Mouse (Mus musculus) erythroblast, adult 5-6 weeks (primary cell): ENCODE results near the gene Rufy2. TPM values are rescaled to one million over a fixed set of nuclear protein-coding genes. Genes with fewer than 3 reads are reported as not detected.

Source experiments
- ATAC-seq: replicated peaks from 2 replicates; pipeline ENCODE4 v1.8.0; 2016; ENCODE audit warnings: moderate number of reproducible peaks, mild to moderate bottlenecking, moderate TSS enrichment, inconsistent platforms; ENCODE audit not compliant: poor library complexity, low FRiP score, severe bottlenecking
- total RNA-seq, 2 experiments: library from RNA; stranded (forward) in 1 of 2; stranded (reverse) in 1 of 2; fragments of 150-400 nt in 1 of 2; fragments of 200-764, 138-1000 nt in 1 of 2; gene quantifications; 2 replicates each; pipeline versions ENCODE4 v1.2.3 to v1.2.4; 2015 to 2017; ENCODE audit warnings: low replicate concordance in 2 of 2

Rufy2 gene
- total RNA-seq, 2 experiments from 2014 or later: 3.9 to 10.0 TPM

DNA sequence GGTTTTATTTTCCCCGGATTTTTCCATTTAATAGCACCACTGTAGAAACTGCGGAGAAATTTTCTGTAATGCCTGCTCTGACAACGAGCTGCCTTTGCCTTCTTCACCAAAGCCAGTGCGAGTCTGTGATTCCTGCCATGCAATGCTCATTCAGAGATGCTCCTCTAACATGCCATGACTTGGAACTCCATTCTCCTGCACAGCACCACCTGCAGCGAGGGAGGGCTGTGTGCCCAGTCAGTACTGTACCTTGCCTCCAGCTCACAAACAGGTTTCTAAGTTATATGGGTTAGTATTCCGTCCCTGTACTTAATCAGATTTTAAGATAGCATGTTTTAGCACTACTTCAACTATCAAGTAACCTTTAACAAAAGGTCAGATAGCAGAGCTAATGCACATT, 31.5 kb downstream of the Rufy2 start:
- no peak for ATAC-seq

DNA sequence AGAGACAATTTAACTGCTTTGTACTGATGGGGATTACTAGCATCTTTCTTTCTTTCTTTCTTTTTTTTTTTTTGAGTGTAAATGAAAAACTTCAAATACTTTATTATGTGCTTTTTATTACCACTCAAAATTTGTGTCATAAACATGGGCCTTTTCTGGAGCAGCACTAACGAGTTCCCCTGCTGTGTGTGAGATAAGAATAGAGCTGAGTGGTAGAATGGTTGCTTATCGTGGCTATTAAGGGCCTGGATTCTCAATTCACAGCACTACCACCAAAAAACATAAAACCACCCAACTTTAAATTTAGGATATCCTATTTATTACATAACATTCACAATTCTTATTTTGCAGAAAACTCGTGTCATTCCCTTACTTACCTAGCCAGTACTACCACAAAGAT, 33.5 kb downstream of the Rufy2 start:
- ATAC-seq: no peak

DNA sequence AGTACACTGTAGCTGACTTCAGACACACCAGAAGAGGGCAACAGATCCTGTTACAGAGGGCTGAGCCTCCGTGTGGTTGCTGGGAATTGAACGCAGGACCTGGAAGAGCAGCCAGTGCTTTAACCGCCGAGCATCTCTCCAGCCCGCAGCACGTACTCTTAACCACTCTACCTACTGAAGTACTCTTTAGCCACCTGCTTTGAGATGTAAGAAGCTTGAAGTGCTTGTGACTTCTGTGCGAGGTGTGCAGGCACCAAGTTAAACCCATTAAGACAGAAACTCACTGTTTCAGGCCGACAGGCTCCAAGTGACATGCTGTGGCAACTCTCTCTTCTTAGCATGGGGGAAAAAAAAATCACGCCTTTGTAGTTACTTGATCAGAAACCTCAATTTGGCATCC, 34.1 kb downstream of the Rufy2 start:
- no peak for ATAC-seq

DNA sequence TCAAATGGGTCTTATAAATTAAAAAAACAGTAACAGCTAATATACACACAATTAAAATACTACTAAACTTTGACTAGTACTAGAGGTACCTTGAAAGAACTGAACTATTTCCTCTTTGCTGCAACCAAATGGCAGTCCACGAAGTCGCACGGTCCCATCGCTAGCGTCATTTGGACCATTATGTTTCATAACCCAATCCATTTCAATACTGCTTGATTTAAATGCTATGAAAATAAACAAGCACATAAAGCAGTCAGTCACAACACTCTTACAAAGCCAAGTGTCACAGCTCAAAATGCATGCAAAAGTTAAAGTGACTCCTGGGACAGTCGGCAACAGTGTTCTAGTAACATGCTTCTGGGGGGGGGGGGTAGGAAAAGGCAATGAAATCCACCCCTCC, 39.3 kb downstream of the Rufy2 start:
- ATAC-seq: no peak

DNA sequence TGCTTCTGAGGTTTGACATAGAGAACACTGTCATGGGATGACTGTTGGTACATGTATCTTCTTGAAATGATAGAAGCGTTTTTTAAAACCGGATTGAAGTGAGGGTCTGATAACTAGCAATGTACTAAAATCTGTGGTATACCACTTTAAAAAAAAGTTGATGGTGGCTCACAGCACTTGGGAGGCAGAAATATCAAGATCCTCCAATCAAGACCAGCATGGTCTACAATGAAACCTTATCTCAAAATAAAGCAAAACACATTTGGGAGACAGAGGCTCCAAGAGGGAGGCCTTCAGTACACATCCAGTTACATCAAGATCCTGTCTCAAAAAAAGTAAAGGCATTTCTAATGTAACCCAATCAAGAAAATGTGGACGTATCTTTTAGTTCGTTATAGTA, 41.7 kb downstream of the Rufy2 start:
- ATAC-seq: no peak

DNA sequence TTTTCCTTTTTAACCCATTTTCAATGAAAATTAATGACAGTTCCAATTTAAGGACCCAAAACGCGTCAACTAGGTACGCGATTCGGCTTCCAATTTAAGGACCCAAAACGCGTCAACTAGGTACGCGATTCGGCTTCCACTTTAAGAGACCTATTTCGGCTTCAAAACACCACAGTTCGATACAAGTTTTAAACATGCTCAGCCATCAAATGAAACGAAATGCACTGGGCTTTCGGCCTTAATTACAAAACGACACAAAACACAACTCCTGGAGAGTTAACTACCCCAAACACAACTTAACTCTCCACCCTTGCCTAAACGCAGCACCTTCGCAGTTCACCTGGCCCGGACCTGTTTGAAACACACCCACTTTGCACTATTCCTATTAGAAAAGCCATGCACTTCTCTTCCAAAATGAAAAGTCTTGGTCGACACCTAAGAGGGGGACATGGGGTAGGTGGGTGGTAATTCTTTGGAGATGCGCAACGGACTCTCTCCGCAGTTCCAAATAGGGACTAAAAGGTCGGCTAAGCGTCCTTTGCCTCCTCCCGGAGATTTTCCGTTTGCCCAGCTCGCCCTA, 42.6 kb downstream of the Rufy2 start:
- ATAC-seq: no peak

DNA sequence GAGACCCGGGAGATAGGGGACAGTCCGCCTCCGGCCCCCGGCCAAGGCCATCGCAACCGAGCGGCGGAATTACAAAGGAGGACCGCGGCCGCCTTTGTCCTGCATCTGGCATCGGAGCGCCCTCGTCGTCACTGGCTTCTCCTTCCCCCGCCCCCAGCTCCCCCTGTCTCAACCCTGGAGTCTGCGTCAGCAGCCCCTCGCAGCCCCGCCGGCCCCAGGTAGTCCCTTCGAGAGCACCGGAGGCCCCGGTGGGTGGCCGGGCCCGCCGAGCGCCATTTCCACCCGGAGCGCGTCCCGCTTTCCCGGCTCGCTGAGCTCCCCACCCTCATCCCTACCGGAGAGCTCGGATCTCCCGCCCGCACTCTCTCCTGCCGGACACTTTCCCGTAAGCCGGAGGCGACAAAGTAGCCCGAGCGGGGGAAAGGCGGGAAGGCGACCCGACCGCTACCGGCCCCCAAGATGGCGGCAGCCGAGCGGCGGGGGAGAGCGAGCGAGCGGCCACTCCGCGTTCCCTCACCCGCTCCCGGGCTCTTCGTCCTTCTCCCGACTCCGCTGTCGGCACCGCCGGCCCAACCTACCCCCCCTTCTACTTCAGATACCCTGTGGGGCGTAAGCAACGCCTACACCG, 43.2 kb downstream of the Rufy2 start:
- peak; percentile 57 for ATAC-seq

DNA sequence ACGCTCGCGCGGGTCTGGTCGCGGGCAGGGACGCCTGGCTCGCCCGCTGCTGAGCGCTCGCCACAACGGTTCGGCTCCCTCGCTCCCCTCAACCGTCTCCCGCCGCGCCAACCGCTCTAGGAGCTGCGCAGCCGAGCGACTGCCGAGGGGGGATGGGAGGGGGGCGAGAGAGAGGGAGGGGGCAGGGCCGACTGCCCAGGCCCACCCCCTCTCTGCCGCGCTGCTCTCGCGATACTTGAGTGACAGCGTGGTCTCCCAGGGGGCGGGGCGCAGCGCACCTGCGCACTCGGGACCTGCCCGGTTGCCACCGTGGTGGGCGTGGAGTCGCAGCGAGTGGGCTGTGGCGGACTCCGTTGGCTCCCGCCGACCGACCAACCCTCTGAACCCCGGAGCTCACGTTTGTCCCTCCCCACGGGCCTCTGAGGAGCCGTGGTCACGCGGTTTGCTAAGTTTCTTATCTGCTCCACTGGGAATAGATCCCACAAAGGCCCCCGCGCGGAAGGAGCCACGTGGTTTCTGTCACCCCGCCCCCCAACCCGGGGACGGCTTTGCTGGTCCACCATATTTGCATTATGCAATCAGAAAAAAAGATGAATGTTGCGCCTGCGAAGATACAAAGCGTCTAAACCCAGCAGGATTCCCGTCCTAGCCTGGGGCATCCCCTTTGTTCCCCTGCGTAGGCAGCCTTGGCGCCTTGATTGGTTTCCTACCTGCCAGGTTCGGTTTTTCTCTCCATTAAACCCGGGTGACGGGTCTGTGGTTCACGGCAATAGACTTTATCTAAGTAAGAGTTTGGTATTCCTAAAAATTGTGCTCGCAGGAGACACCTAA, 43.9 kb downstream of the Rufy2 start, which contains the start of the genes Hnrnph3 and Pbld2:
Gene Hnrnph3, minus strand, starts transcription at position 469 of the 831 bp plus-strand sequence.
Gene Pbld2, plus strand, starts transcription at position 567 of the 831 bp plus-strand sequence.
- peak; percentile 93 for ATAC-seq

DNA sequence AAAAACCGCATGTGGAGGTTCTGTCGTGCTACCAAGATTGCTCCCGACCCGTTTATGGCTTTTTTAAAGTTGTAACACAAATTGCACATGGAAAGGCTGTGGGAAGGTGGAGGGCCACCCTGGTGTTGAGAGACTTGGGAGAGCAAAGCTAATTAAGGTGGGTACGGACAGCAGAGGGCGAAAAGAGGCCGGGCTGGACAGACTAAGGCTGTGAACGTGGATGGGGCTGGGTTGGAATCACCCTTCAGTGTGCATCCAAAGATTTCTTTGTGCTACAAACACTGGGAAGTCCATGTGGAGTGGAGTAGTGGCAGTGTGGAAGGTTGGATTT, 44.5 kb downstream of the Rufy2 start:
- no peak for ATAC-seq

DNA sequence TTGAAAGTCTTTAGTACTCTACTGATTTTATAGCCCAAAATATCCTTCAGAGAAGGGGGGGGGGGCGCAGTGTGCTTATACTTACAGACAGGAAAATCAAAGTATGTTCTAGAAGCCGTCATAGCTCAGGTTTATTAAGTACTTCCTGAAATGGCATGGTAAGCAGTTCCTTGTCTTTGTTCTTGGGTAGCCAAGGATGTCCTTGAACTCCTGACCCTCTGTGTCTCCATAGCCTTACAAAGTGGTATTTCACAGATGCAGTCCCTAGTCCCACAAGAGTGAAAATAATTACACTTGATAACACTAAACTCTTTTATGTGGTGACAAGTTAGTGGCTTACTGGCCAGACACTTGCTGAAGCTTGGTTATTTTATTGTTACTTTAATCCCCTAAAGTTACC, 45.0 kb downstream of the Rufy2 start:
- no peak for ATAC-seq

DNA sequence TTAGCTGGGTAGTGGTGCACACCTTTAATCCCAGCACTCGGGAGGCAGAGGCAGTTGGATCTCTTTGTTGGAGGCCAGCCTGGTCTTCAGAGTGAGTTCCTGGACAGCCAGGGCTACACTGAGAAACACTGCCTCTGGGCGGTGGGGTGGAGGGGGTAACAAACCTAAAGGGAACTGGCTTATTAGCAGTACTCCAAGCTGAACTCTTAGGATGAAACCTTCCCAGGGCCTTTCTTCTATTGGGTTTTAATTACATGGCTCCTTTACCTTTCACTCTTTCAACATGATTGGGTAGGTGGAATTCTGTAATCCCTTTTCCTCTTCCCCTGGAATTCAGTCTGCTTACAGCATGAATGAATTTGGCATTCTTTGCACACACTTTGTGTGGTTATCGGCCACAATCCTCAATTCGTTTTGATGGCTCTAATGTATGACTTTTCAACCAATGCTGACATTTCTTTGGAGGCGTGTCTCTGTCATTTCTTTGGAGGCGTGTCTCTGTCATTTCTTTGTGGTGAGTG, 45.5 kb downstream of the Rufy2 start:
- ATAC-seq: no peak

DNA sequence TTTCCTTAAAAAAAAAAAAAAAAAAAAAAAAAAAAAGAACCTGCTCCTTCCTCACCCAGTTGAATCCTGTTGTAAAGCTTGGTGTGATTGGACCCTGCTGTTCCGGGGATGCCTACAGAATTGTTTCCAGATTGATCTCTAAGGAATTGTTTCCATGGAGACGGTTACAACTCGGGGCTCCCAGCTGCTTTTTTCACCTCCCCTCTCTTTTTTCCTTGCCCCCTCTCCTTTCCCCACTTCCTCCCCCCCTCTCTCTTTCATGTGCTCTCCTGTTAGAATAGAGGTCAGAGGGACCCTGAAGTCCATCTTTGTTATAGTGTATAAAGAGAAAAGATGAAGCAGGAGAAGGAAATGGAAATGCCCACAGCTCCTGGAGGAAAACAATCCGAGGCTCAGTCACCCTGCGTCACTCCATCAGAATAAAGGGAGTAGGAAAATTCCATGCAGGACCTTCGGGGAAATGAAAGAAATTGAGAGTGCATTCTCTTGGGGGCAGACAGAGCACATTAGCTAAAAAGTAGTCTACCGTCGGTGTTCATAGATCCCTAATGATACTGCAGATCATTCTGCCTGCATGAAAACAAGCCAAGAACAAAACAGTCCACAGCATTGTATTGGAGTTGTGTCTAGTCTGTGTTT, 46.3 kb downstream of the Rufy2 start:
- no peak for ATAC-seq

DNA sequence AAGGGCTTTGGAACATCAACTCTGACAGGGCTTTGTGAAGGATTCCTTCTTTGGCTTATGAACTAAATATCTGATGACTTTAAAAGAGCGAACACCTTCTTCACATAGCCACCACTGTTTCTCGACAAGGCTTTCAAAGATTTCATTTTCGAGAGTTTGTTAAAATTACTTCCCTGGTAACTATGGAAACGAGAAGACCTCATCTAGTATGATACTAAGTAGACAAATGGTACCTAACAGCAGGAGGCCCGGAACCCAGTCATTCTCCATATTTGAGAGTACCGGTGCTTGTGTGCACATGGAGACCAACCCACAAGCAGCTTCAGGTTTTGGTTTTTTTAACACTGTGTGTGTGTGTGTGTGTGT, 46.8 kb downstream of the Rufy2 start:
- ATAC-seq: no peak

DNA sequence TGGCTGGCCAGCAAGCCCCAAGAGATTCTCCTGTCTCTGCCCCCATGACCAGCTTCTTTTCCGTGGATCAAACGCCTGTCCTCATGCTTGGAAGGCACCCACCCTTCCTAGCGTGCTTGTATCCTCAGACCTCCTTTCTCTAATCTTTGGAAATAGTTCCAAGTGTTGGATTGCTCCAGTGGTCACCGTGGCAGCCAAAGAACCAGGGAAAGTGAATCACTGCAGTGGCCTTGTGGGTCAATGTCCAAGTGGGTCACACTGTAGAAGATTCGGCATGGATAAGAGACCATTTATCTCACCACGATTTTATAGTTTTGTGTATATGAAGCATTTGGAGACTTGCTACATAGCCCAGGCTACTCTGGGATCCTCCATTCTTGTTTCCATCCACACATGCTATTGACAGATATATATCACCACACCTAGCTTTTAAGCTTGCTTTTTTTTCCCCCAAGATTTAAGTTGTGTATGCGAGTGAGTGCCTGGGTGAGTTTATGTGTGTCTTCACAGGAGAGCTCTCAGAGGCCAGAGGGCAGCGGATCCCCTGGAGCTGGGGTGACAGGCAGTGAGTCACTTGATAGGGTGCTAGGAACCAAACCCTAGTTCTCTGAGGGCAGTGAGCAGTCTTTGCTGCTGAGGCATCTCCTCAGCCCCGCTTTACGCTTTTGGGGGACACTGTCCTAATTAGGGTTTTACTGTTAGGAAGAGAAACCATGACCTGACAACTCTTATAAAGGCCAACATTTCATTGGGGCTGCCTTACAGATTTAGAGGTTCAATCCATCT, 47.5 kb downstream of the Rufy2 start:
- no peak for ATAC-seq

DNA sequence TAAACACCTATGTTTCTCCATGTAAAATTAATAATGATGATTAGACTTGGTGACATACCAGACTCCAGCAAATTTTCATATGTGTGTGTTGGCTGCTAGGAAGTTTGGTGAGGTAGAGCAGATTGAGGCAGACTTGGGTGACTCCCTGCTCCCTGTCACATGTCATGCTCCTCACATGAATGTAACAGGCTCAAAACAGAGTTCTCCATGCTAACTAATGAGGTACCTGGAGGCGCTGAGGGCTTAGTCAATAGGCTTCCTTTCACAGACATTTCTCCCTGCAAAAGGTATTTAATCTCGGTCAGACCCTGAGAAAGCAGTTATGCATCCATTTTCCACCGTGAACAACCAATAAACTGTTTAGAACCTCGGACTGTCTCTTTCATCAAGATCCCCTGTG, 48.4 kb downstream of the Rufy2 start:
- no peak for ATAC-seq

DNA sequence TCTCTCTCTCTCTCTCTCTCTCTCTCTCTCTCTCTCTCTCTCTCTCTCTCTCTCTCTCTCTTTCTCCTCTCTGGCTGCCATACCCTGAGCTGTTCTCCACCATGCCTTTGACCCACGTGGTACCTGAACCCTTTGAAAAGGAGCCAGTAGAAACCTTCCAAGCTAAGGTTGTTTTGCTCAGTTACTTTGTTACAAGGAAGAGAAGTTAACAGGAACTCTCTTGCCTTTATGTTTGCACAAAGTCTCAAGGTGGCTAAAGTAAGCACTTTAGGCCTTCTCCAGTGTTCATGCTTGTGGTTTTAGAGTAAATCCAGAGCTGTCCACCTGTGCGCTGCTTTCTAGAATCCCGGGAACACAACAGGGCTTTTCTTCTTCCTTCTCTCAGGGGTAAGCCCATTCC, 52.2 kb downstream of the Rufy2 start:
- ATAC-seq: no peak

DNA sequence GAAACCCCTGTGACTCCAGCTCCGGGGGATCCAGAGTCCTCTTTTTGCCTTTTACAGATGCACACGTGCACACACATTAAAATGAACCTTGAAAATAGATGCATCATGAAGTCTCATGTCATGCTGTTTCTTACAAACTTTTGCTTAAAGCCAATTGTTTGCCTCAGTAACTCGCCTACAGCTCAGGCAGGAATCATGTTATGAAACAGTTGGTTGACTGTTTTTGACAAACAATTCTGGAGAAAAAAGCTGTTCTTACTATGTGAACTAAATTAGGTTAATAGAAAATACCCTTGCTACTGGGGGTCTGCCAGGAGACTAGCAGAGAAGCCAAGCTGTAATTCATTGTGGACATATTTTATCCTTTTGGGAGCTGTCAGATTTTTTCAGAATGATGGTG, 52.9 kb downstream of the Rufy2 start:
- ATAC-seq: no peak

DNA sequence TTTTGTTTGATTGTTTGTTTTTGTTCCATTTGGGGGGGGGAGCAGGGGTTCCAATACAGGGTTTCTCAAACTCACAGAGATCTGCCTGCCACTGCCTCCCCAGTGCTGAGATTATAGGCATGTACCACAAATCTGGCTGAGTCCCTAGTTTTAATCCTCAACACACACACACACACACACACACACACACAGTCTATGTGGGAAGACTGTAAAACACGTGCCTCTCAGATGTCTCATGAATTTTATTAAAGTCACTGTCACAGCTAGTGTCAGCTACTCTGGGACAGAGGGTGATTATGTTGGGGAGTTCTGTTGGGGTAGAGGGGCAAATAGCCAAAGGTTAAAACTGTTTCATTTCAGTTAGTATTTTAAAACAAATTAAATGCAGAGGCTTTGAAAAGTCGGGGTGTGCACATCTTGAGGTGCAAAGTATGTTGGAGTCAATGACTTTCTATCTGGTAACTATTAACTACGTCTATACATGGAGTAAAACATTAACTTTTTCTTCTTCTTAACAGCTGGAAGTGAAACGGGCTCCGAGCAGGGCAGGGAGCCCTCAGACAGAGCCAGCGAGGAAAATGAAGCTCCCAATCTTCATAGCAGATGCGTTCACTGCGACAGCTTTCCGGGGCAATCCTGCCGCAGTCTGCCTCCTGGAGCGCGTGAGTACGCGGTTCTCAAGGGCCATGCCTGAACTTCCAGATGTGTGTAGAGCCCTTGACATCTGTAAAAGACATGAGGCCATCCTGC, 58.7 kb downstream of the Rufy2 start:
- ATAC-seq: no peak
